Mouse (Mus musculus): ENCODE measurements around the gene Eif4e1b.

Eif4e1b gene

GRCm38 (mm10) chr13:54759496-54759895 is 24.3 kb upstream of the Eif4e1b start:
- DNase-seq (ENCODE audit: low spot score) = peak; percentile 29

- DNase-seq (ENCODE audit: low spot score) = peak; percentile 64
Observed at GRCm38 (mm10) chr13:54760164-54760795, 23.5 kb upstream of the Eif4e1b start.

GRCm38 (mm10) chr13:54760906-54761305 is 22.9 kb upstream of the Eif4e1b start:
- DNase-seq (ENCODE audit: low spot score) = no peak

- peak; percentile 41 for DNase-seq (ENCODE audit: low spot score)
Observed at GRCm38 (mm10) chr13:54765281-54766191, 18.3 kb upstream of the Eif4e1b start.

- peak; percentile 89 for DNase-seq (ENCODE audit: low spot score)
Observed at GRCm38 (mm10) chr13:54766192-54766768, 17.5 kb upstream of the Eif4e1b start, which contains the start of gene Sncb. Sncb (minus strand) TSS chr13:54766595.

GRCm38 (mm10) chr13:54767012-54767411 is 16.8 kb upstream of the Eif4e1b start:
- DNase-seq (ENCODE audit: low spot score) = no peak

- DNase-seq (ENCODE audit: low spot score) = peak; percentile 64
Observed at GRCm38 (mm10) chr13:54780592-54780991, 3.2 kb upstream of the Eif4e1b start.

GRCm38 (mm10) chr13:54781086-54781485 is 2.7 kb upstream of the Eif4e1b start:
- no peak for DNase-seq (ENCODE audit: low spot score)

- DNase-seq (ENCODE audit: low spot score) = no peak
Observed at GRCm38 (mm10) chr13:54783235-54783634, 563 bp upstream of the Eif4e1b start.

- peak; percentile 73 for DNase-seq (ENCODE audit: low spot score)
Observed at GRCm38 (mm10) chr13:54787591-54787990, 3.8 kb downstream of the Eif4e1b start.

- DNase-seq (ENCODE audit: low spot score) = peak; percentile 98
Observed at GRCm38 (mm10) chr13:54788740-54789560, 5.2 kb downstream of the Eif4e1b start, which contains the start of gene Tspan17. Tspan17 (plus strand) TSS chr13:54789377.

GRCm38 (mm10) chr13:54789561-54790397 is 6.0 kb downstream of the Eif4e1b start:
- DNase-seq (ENCODE audit: low spot score) = peak; percentile 74

GRCm38 (mm10) chr13:54792259-54793230 is 8.7 kb downstream of the Eif4e1b start:
- no peak for DNase-seq (ENCODE audit: low spot score)

GRCm38 (mm10) chr13:54794002-54794577 is 10.3 kb downstream of the Eif4e1b start:
- DNase-seq (ENCODE audit: low spot score) = no peak

- peak; percentile 58 for DNase-seq (ENCODE audit: low spot score)
Observed at GRCm38 (mm10) chr13:54794843-54795242, 11.0 kb downstream of the Eif4e1b start.

- DNase-seq (ENCODE audit: low spot score) = peak; percentile 71
Observed at GRCm38 (mm10) chr13:54797356-54797755, 13.6 kb downstream of the Eif4e1b start.

- no peak for DNase-seq (ENCODE audit: low spot score)
Observed at GRCm38 (mm10) chr13:54797861-54798643, 14.3 kb downstream of the Eif4e1b start.

GRCm38 (mm10) chr13:54798740-54799139 is 14.9 kb downstream of the Eif4e1b start:
- no peak for DNase-seq (ENCODE audit: low spot score)
